Mouse (Mus musculus): ENCODE measurements around the gene Nlgn2.

The Nlgn2 gene

DNA sequence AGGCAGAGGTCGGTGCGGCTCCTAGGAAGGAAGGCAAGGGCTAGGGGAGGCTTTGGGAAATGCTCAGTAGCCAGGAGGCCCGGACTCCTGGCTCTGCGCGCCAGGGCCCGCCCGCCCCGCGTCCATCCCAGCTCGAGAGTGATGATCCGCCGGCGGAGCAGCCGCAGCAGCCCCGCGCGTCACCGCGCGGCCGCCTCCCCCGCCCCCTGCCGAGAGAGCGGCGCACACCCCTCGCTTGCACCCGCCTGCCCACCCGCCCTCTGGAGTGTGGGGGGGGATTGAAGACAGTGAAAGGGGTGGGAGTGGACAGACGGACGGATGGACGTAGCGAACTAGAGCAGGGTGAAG, at the start of gene Nlgn2:
Gene Nlgn2 (minus strand): TSS at position 181 of the 348 bp plus-strand sequence.
- no peak for DNase-seq (ENCODE audit: low spot score in 2 of 2)

- no peak for DNase-seq (ENCODE audit: low spot score in 2 of 2)
Observed at GRCm38 (mm10) chr11:69886907-69887635, 49.5 kb upstream of the Nlgn2 start.

- no peak for DNase-seq (ENCODE audit: low spot score in 2 of 2)
Observed at GRCm38 (mm10) chr11:69884663-69885062, 47.1 kb upstream of the Nlgn2 start.

DNA sequence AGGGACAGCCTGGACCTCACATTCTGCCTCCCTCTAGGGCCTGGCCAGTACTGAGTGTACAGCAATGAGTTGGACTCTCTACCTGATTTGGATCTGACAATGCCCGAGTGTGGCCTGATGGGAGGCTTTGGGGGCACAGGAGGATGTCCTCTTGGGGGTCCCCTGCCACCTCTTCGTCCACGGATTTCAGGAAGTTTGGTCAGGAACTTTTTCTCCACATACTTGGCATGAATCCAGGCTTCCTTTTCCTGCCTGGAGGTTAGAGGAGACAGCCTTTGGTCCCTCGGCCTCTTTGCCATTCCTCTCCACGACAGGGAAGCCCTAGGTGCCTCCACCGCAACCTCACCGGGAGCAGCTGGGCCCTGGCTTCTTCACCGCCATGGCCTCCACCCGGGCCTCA, 46.7 kb upstream of the Nlgn2 start:
- DNase-seq (ENCODE audit: low spot score in 2 of 2) = no peak

DNA sequence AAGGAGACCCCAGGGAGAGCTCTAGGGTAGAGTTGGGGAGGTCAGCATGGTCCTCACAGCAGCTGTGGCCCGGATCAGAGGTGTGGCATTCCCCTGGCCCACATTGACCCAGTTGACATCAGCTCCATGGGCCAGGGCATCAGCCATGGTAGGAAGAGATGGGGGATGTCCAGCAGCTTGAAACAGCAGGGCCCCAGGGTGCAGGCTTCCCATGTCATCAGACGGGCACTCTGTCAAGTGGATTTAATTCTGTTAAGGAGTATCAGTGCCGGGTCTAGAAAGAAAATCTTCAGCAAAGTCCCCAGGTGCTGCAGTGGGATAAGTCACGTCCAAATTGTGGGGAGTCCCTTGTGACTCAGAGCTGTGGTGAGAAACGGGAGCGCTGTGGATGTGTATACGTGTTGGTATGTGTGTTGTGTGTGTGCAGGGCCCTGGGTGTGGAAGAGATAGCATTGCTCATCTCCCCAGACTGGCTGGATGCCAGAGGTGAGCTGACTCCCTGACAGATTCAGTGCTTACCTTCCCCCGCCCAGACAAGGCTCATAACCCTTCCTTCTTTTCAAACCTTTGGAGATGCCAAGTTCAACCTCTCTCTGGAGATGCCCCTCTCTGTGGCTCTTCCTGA, 46.1 kb upstream of the Nlgn2 start:
- no peak for DNase-seq (ENCODE audit: low spot score in 2 of 2)

GRCm38 (mm10) chr11:69883066-69883465, 45.5 kb upstream of the Nlgn2 start:
- no peak for DNase-seq (ENCODE audit: low spot score in 2 of 2)

DNA sequence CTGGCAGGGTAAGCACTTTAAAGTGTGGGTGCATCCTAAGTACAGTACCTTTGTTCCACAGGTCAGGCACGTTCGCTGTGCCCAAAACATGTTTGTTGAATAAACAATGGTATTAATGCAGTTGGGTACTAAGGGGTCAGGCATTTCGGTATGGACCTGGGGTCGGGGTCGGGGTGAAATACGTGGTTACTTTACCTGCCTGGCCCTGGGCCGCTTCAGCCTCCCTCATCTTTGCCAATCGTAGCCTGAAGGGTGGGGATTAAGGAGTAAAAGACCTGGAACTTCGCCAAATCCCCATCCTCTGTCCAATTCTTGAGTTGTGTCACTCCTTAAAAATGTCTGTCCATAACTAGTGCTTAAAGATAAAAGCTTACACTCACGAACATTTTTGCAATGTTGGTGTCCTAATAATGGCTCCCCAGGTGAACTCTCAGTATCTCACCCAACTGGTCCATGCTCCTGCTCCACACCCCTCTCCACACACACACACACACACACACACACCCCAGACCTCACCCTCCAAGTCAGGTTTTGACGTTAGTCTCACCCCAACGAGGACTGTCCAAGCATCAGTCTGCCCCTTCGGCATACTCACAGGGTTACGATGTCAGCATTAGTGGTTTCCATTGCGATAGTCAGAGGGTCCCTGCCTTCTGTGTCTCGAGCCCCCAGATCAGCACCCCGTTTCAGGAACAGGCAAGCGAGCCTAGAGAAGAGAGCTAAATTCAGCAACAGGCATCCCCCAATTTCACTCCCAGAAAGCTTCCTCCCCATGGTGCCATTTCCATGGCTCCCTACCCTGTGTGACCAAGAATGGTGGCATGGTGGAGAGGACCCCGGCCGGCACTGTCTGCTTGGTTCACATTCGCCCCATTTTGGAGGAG, 44.4 kb upstream of the Nlgn2 start:
- no peak for DNase-seq (ENCODE audit: low spot score in 2 of 2)

DNA sequence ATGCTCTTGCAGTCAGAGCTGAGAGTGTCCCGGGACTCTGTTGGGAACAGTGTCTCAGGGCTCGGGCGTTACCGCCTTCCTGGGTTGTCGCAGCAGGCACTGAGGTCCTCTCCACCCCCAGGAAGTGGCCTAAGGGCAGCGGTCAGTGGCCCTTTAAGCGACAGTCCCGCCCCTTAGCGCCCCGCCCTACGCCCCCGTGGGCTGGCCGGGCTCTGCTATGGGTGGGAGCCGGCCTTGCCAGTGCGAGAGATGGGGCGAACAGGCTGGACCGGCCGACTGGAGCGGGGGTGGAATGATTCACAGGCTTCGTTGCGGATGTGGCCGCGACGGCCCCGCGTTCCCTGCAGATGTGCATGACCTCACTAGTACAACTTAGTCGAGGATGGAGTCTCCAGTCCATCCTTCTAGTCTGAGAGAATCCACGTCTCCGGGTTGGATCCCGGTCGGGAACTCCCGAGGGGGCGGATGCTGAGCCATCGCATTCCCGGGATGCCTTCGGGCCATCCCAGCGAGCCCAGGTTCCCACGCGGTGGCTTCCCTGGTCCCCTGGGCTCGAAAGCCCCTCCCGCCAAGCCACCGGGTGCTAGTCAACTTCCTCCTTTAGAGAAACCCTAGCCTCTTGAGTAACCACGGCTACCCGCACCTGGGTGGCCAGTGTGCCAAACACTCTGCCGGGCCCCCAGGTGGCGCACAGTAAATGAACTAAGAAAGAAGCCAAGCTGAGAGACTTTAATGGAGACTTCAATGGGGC, 43.4 kb upstream of the Nlgn2 start, which contains the start of gene Kctd11:
Gene Kctd11 (minus strand): TSS at position 554 of the 751 bp plus-strand sequence.
- DNase-seq (ENCODE audit: low spot score in 2 of 2) = peak; percentile 22 to 52

DNA sequence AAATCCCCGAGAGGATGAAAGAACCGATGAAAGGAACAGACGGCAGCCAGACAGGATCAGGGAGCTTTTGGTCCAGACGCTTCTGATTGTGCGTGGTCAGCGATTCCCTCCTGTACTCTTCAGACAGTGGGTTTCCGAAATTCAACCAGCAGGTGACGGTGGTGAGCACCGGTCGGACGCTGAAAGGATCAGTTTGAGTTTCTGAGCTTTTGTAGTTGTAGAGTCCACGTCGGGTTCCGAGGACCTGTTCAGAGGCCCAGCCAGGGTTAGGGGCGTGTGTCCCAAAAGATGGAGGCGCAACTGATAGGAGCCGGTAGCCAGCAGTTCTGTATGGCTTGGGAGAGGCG, 42.9 kb upstream of the Nlgn2 start:
- DNase-seq (ENCODE audit: low spot score in 2 of 2) = peak in 1 of 2 experiments; percentile 26

GRCm38 (mm10) chr11:69879711-69880110, 42.1 kb upstream of the Nlgn2 start:
- DNase-seq (ENCODE audit: low spot score in 2 of 2) = no peak

- DNase-seq (ENCODE audit: low spot score in 2 of 2) = no peak
Observed at GRCm38 (mm10) chr11:69878952-69879351, 41.4 kb upstream of the Nlgn2 start.

- no peak for DNase-seq (ENCODE audit: low spot score in 2 of 2)
Observed at GRCm38 (mm10) chr11:69878399-69878798, 40.8 kb upstream of the Nlgn2 start.

DNA sequence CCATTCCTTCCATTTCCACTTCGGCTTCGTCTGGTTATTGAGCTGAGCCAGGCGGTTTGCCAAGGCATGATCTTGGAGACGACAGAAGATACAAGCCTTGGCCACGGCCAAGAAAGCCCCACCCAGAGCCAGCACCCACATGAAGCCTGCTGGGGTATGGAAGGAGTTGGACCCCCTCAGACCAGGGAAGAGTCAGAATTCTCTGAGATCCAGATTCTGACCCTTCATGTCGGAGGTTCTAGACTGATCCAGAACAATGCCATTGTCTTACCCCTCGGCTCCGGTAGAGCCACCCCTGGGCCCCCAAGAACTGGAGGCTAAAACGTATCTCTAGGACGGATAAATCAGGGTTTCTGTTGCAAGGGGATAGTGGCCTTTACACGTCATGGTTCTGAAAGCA, 40.3 kb upstream of the Nlgn2 start, which contains the start of gene Tmem95:
Gene Tmem95 (minus strand): TSS at position 141 of the 400 bp plus-strand sequence.
- DNase-seq (ENCODE audit: low spot score in 2 of 2) = no peak

- peak; percentile 51 to 72 for DNase-seq (ENCODE audit: low spot score in 2 of 2)
Observed at GRCm38 (mm10) chr11:69876867-69877266, 39.3 kb upstream of the Nlgn2 start.

- DNase-seq (ENCODE audit: low spot score in 2 of 2) = no peak
Observed at GRCm38 (mm10) chr11:69876186-69876585, 38.6 kb upstream of the Nlgn2 start.

DNA sequence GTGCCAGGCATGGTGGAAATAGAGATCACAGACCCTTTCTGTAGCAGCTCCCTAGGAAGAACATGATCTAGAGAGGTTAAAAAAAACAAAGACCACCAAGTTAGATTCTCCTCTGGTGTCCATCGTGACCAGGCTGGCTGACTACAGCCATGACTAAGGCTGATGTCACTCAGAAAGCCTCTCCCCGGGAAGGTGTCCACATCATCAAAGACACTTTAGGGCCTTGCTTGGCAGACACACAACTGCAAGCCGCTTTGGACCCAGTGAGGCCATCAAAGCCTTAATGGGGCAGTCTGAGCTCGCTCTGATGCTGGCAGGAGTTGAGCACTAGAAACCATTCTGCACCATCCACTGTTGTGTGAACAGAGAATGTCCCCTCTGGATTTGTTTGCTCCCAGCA, 34.9 kb upstream of the Nlgn2 start:
- no peak for DNase-seq (ENCODE audit: low spot score in 2 of 2)

DNA sequence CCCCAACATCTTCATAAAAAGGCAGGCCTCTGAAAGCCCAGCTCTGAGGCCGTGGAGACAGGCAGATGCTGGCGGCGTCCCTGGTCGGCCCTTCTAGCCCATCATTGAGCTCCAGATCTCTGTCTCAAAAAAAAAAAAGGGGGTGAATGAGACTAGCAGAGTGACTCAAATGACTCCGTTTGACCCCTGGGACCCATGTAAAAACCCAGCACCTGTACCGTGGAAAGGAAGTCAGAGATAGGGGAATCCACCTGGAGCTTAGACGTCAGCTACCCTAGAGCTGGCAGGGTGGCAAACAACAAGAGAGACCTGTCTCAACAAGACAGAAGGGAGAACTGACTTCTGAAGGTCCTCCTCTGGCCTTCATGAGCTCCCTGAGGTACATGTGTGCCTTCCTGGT, 34.2 kb upstream of the Nlgn2 start:
- no peak for DNase-seq (ENCODE audit: low spot score in 2 of 2)

- no peak for DNase-seq (ENCODE audit: low spot score in 2 of 2)
Observed at GRCm38 (mm10) chr11:69870289-69871069, 32.9 kb upstream of the Nlgn2 start.

DNA sequence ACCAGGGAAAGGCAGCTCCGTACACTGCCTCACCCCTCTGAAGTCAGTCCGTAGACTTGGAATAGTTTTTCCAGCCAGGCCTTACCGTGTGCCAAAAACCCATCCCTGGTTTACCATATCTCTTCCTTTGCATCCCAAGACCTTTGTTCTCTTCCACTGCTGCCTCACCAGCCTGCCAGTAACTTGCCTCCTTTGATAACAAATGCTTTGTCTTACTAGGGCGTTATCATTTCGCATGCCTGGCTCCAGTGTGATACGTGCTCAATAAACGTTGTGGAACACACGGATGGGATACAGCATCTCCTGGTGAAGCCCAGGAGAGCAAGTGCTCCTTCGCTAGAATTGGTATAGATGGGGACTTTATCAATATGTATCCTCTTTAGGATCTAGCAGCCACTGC, 29.8 kb upstream of the Nlgn2 start:
- DNase-seq (ENCODE audit: low spot score in 2 of 2) = no peak

GRCm38 (mm10) chr11:69865561-69865960, 28.0 kb upstream of the Nlgn2 start:
- no peak for DNase-seq (ENCODE audit: low spot score in 2 of 2)

Measured in frontal cortex, postnatal 25 days (tissue).